Mouse (Mus musculus): ENCODE results near the gene Iscu.

- TF ChIP-seq CTCF (IDR thresholded peaks at IDR 0.05; ENCODE audit: extremely low read depth, insufficient read depth, low read length) (no peak), POLR2A (IDR thresholded peaks at IDR 0.05; ENCODE audit: extremely low read depth, insufficient read depth, low read length) (no peak)
Measured at GRCm38 (mm10) chr5:113728011-113728410, 44.5 kb upstream of the Iscu start.

All from cortical plate, adult 2 months (tissue).